Mouse (Mus musculus) midbrain, embryonic 15.5 days (tissue): ENCODE results near the gene Letm1. TPM values are rescaled to one million over a fixed set of nuclear protein-coding genes. Genes with fewer than 3 reads are reported as not detected.
A peak's percentile ranks its signal among the peaks of the same experiment; 100 is the strongest.

ENCODE experiments used
- ATAC-seq: fragments of 200-750 bp; cut with Nextera tagmentation; replicated peaks from 2 replicates; pipeline ENCODE4 v1.8.0; 2017; ENCODE audit warnings: moderate TSS enrichment
- H3K27ac ChIP-seq: fragments of 300-500 bp; sonication (generic); 2 replicates; pipeline ENCODE4 v1.5.1; 2015; ENCODE audit warnings: mild to moderate bottlenecking, inconsistent platforms
- H3K27me3 ChIP-seq: fragments of 300-500 bp; sonication (generic); replicated peaks from 2 replicates; pipeline ENCODE4 v1.6.1; 2015; ENCODE audit warnings: inconsistent platforms
- H3K36me3 ChIP-seq: fragments of 300-500 bp; sonication (generic); replicated peaks from 2 replicates; pipeline ENCODE4 v1.6.1; 2015; ENCODE audit warnings: inconsistent platforms
- H3K4me1 ChIP-seq: fragments of 300-500 bp; sonication (generic); 2 replicates; pipeline ENCODE4 v1.6.1; 2015; ENCODE audit warnings: inconsistent platforms
- H3K4me2 ChIP-seq: fragments of 300-500 bp; sonication (generic); 2 replicates; pipeline ENCODE4 v1.6.1; 2015; ENCODE audit warnings: inconsistent platforms, mild to moderate bottlenecking, moderate library complexity
- H3K4me3 ChIP-seq: fragments of 300-500 bp; sonication (generic); 2 replicates; pipeline ENCODE4 v1.5.1; 2015; ENCODE audit warnings: mild to moderate bottlenecking, inconsistent platforms
- H3K9ac ChIP-seq: fragments of 300-500 bp; sonication (generic); 2 replicates; pipeline ENCODE4 v1.6.1; 2015; ENCODE audit warnings: mild to moderate bottlenecking, inconsistent platforms
- H3K9me3 ChIP-seq: fragments of 300-500 bp; sonication (generic); 2 replicates; pipeline ENCODE4 v1.6.1; 2016; ENCODE audit warnings: inconsistent platforms
- WGBS: fragments of 180-500 bp; shearing (Covaris S2); methylation state at CpG from one replicate; pipeline ENCODE4 v1.1.7; 2015; ENCODE audit warnings: mixed read lengths; 5-methylcytosine and 5-hydroxymethylcytosine counted together
- polyA plus RNA-seq: library from polyadenylated mRNA; unstranded; fragments of >200 nt; fragmentation: Nextera tagmentation; extraction: Ambion mirVana; gene quantifications from 2 replicates; pipeline ENCODE4 v1.2.1, GENCODE M21; 2015

Letm1 gene
- polyA plus RNA-seq: 75.4 and 75.9 TPM in 2 replicates

- peak within 1 kb of the TSS; percentile 85 for H3K4me2 ChIP-seq
- WGBS: under 1% methylated on average over 65 of the region's 65 CpGs
These were observed at the start of gene Letm1 for GRCm38 (mm10) chr5:33782345-33782998. TSS of gene Letm1 (minus strand) at chr5:33782817.

GRCm38 (mm10) chr5:33830832-33831231 is 48.2 kb upstream of the Letm1 start:
- Histone ChIP-seq H3K9me3 (no peaks in the 10 kb centered on the region), H3K27me3 (no peaks in the 10 kb centered on the region), H3K4me3 (no peak overlapping the region), H3K27ac (no peak overlapping the region), H3K4me1 (0 out of 2 replicates have a peak, but pooled peaks cover 3% of the 10 kb centered on the region), H3K4me2 (no peak overlapping the region), H3K9ac (no peak overlapping the region), H3K36me3 (no peaks in the 10 kb centered on the region)
- 74% methylated on average over 1 of the region's 1 CpGs for WGBS
- ATAC-seq: no peak

More at GRCm38 (mm10) chr5:33782345-33782998, at the start of gene Letm1:
- H3K4me3 ChIP-seq: peak within 1 kb of the TSS; percentile 96
- H3K27ac ChIP-seq: peak within 1 kb of the TSS; percentile 91
- peaks cover 23% of the 10 kb centered on the region for H3K4me1 ChIP-seq
- H3K36me3 ChIP-seq: peaks cover 5% of the 10 kb centered on the region; the same call in 1 of the 2 replicates
- ATAC-seq: peak; percentile 100
- peak within 1 kb of the TSS; percentile 95 for H3K9ac ChIP-seq
- H3K9me3 ChIP-seq: no peaks in the 10 kb centered on the region
- no peaks in the 10 kb centered on the region for H3K27me3 ChIP-seq

GRCm38 (mm10) chr5:33829958-33830357 is 47.3 kb upstream of the Letm1 start:
- Histone ChIP-seq H3K9ac (no peak overlapping the region), H3K36me3 (no peaks in the 10 kb centered on the region), H3K4me2 (no peak overlapping the region), H3K27me3 (no peaks in the 10 kb centered on the region), H3K27ac (no peak overlapping the region), H3K4me1 (peaks cover 11% of the 10 kb centered on the region; the same call in 1 of the 2 replicates), H3K9me3 (no peaks in the 10 kb centered on the region), H3K4me3 (no peak overlapping the region)
- no peak for ATAC-seq
- 92% methylated on average over 3 of the region's 3 CpGs for WGBS

GRCm38 (mm10) chr5:33828107-33828506 is 45.5 kb upstream of the Letm1 start:
- no peaks in the 10 kb centered on the region for H3K36me3 ChIP-seq
- H3K27ac ChIP-seq: no peak overlapping the region
- no peaks in the 10 kb centered on the region for H3K9me3 ChIP-seq
- no peak overlapping the region for H3K4me2 ChIP-seq
- H3K9ac ChIP-seq: no peak overlapping the region
- no peak overlapping the region for H3K4me3 ChIP-seq
- peaks cover 26% of the 10 kb centered on the region for H3K4me1 ChIP-seq
- WGBS: 83% methylated on average over 8 of the region's 8 CpGs
- no peaks in the 10 kb centered on the region for H3K27me3 ChIP-seq
- ATAC-seq: no peak

- no peaks in the 10 kb centered on the region for H3K36me3 ChIP-seq
- no peak overlapping the region for H3K4me2 ChIP-seq
- no peaks in the 10 kb centered on the region for H3K9me3 ChIP-seq
- ATAC-seq: no peak
- no peak overlapping the region for H3K4me3 ChIP-seq
- H3K4me1 ChIP-seq: peaks cover 40% of the 10 kb centered on the region
- H3K27ac ChIP-seq: 0 out of 2 replicates have a peak overlapping the region, but pooled peaks have one; percentile 23
- H3K27me3 ChIP-seq: no peaks in the 10 kb centered on the region
- H3K9ac ChIP-seq: no peak overlapping the region
These were observed 43.4 kb upstream of the Letm1 start for GRCm38 (mm10) chr5:33826001-33826400.

GRCm38 (mm10) chr5:33822456-33822855 is 39.8 kb upstream of the Letm1 start:
- Histone ChIP-seq H3K9me3 (no peaks in the 10 kb centered on the region), H3K9ac (peak overlapping the region; percentile 31; the same call in 1 of the 2 replicates), H3K4me1 (peaks cover 52% of the 10 kb centered on the region), H3K27ac (no peak overlapping the region), H3K36me3 (no peaks in the 10 kb centered on the region), H3K4me2 (peak overlapping the region; percentile 65), H3K4me3 (peak overlapping the region; percentile 99), H3K27me3 (no peaks in the 10 kb centered on the region)
- ATAC-seq: no peak
- 24% methylated on average over 3 of the region's 3 CpGs for WGBS

GRCm38 (mm10) chr5:33821901-33822427 is 39.3 kb upstream of the Letm1 start:
- Histone ChIP-seq H3K27ac (peak overlapping the region; percentile 100; the same call in 1 of the 2 replicates), H3K9me3 (no peaks in the 10 kb centered on the region)
- 32% methylated on average over 2 of the region's 2 CpGs for WGBS

GRCm38 (mm10) chr5:33820733-33821621 is 38.4 kb upstream of the Letm1 start:
- Histone ChIP-seq H3K27me3 (no peaks in the 10 kb centered on the region), H3K4me3 (peak overlapping the region; percentile 99), H3K36me3 (no peaks in the 10 kb centered on the region), H3K4me1 (peaks cover 50% of the 10 kb centered on the region), H3K27ac (peak overlapping the region; percentile 100), H3K4me2 (peak overlapping the region; percentile 65), H3K9ac (peak overlapping the region; percentile 98), H3K9me3 (no peaks in the 10 kb centered on the region)
- WGBS: under 1% methylated on average over 106 of the region's 121 CpGs
- ATAC-seq: peak; percentile 23

More at GRCm38 (mm10) chr5:33821901-33822427, 39.3 kb upstream of the Letm1 start:
- Histone ChIP-seq H3K36me3 (no peaks in the 10 kb centered on the region), H3K4me1 (peaks cover 52% of the 10 kb centered on the region), H3K4me3 (peak overlapping the region; percentile 99), H3K27me3 (no peaks in the 10 kb centered on the region), H3K4me2 (peak overlapping the region; percentile 65), H3K9ac (peak overlapping the region; percentile 31; the same call in 1 of the 2 replicates)
- ATAC-seq: no peak

GRCm38 (mm10) chr5:33819876-33820732 is 37.5 kb upstream of the Letm1 start, which contains the start of gene Nsd2:
TSS of gene Nsd2 (plus strand) at chr5:33820725.
- Histone ChIP-seq H3K27ac (peak within 1 kb of the TSS; percentile 100), H3K36me3 (no peaks in the 10 kb centered on the region), H3K4me3 (peak within 1 kb of the TSS; percentile 99), H3K9ac (peak within 1 kb of the TSS; percentile 98), H3K27me3 (no peaks in the 10 kb centered on the region), H3K4me2 (peak within 1 kb of the TSS; percentile 88), H3K9me3 (no peaks in the 10 kb centered on the region), H3K4me1 (peaks cover 43% of the 10 kb centered on the region)
- WGBS: under 1% methylated on average over 124 of the region's 136 CpGs
- ATAC-seq: peak; percentile 90

- Histone ChIP-seq H3K36me3 (no peaks in the 10 kb centered on the region), H3K27ac (peak overlapping the region; percentile 100), H3K9me3 (no peaks in the 10 kb centered on the region), H3K4me1 (peaks cover 35% of the 10 kb centered on the region), H3K4me2 (peak overlapping the region; percentile 88), H3K4me3 (peak overlapping the region; percentile 99), H3K27me3 (no peaks in the 10 kb centered on the region), H3K9ac (peak overlapping the region; percentile 85)
- WGBS: 9% methylated on average over 9 of the region's 9 CpGs
- ATAC-seq: peak; percentile 57
These were observed 36.7 kb upstream of the Letm1 start for GRCm38 (mm10) chr5:33819141-33819875.

- no peak overlapping the region for H3K4me3 ChIP-seq
- no peak overlapping the region for H3K9ac ChIP-seq
- no peaks in the 10 kb centered on the region for H3K9me3 ChIP-seq
- ATAC-seq: no peak
- 9% methylated on average over 5 of the region's 5 CpGs for WGBS
- no peaks in the 10 kb centered on the region for H3K27me3 ChIP-seq
- H3K4me2 ChIP-seq: no peak overlapping the region
- peaks cover 26% of the 10 kb centered on the region for H3K4me1 ChIP-seq
- H3K27ac ChIP-seq: no peak overlapping the region
- H3K36me3 ChIP-seq: no peaks in the 10 kb centered on the region
These were observed 35.5 kb upstream of the Letm1 start for GRCm38 (mm10) chr5:33818104-33818503.
